Mouse (Mus musculus) T-helper 2 cell (primary cell): ENCODE results near the gene Tubgcp6.

ENCODE experiments used
- in situ Hi-C: fragments of 300-600 bp; cut with MboI, MseI; formaldehyde crosslinking; loops from one replicate; pipeline ENCODE4 v1.15.1; 2025; ENCODE audit warnings: high pct_unique_total_duplicates

Tubgcp6 gene

GRCm38 (mm10) chr15:89067609-89068008 is 55.3 kb downstream of the Tubgcp6 start:
- in situ Hi-C loops: loop anchor here (10.0 kb wide), 1 partner anchor 243 kb away; no protein-coding TSS in a partner anchor

- in situ Hi-C loops: loop anchor here (10.0 kb wide), 1 partner anchor 240 kb away; no protein-coding TSS in a partner anchor
Observed at GRCm38 (mm10) chr15:89064891-89065290, 58.0 kb downstream of the Tubgcp6 start.

GRCm38 (mm10) chr15:89063536-89063935 is 59.4 kb downstream of the Tubgcp6 start:
- in situ Hi-C loops: loop anchor here (10.0 kb wide), 1 partner anchor 239 kb away; no protein-coding TSS in a partner anchor

GRCm38 (mm10) chr15:89063001-89063400 is 59.9 kb downstream of the Tubgcp6 start:
- in situ Hi-C loops: loop anchor here (10.0 kb wide), 1 partner anchor 238 kb away; no protein-coding TSS in a partner anchor

- in situ Hi-C loops: loop anchor here (10.0 kb wide), 1 partner anchor 238 kb away; no protein-coding TSS in a partner anchor
Observed at GRCm38 (mm10) chr15:89062518-89062910, 60.4 kb downstream of the Tubgcp6 start.

- in situ Hi-C loops: loop anchor here (10.0 kb wide), 1 partner anchor 237 kb away; no protein-coding TSS in a partner anchor
Observed at GRCm38 (mm10) chr15:89061761-89062517, 61.0 kb downstream of the Tubgcp6 start.

- in situ Hi-C loops: loop anchor here (10.0 kb wide), 1 partner anchor 236 kb away; no protein-coding TSS in a partner anchor
Observed at GRCm38 (mm10) chr15:89060811-89061460, 62.0 kb downstream of the Tubgcp6 start.

GRCm38 (mm10) chr15:89060032-89060681 is 62.8 kb downstream of the Tubgcp6 start:
- in situ Hi-C loops: loop anchor here (10.0 kb wide), 1 partner anchor 235 kb away; no protein-coding TSS in a partner anchor

- in situ Hi-C loops: no loop called here
Observed at GRCm38 (mm10) chr15:89059161-89059931, 63.6 kb downstream of the Tubgcp6 start, which contains the start of gene Panx2. Gene Panx2, plus strand, starts transcription at chr15:89059734.

GRCm38 (mm10) chr15:89058736-89059135 is 64.2 kb downstream of the Tubgcp6 start:
- in situ Hi-C loops: no loop called here

GRCm38 (mm10) chr15:89054666-89055065 is 68.2 kb downstream of the Tubgcp6 start:
- in situ Hi-C loops: loop anchor here (5.0 kb wide), 1 partner anchor 52 kb away; no protein-coding TSS in a partner anchor
